Mouse (Mus musculus) forebrain, postnatal 0 days (tissue): ENCODE data around the gene Hist1h2ad. TPM values are rescaled to one million over a fixed set of nuclear protein-coding genes. Genes with fewer than 3 reads are reported as not detected.
"Not testable (repeated sequence)": the region's sequence is repeated elsewhere in the genome, so short reads cannot be mapped to it uniquely, and the experiment has no call there.

Experiments
- ATAC-seq: fragments of 200-750 bp; cut with Nextera tagmentation; 2 replicates; pipeline ENCODE4 v1.8.0; 2017; ENCODE audit warnings: mild to moderate bottlenecking, moderate library complexity
- DNase-seq: peaks from one replicate; pipeline ENCODE4 v3.0.0-alpha.2; 2015
- H3K27ac ChIP-seq: fragments of 300-500 bp; sonication (generic); 2 replicates; pipeline ENCODE4 v1.5.1; 2014; ENCODE audit warnings: low read depth, mild to moderate bottlenecking, antibody characterized with exemption, low read length, moderate library complexity, mixed read lengths
- H3K27me3 ChIP-seq: fragments of 300-500 bp; sonication (generic); 2 replicates; pipeline ENCODE4 v1.6.1; 2014; ENCODE audit warnings: mild to moderate bottlenecking, low read length, mixed read lengths; ENCODE audit not compliant: insufficient read depth
- H3K36me3 ChIP-seq: fragments of 300-500 bp; sonication (generic); 2 replicates; pipeline ENCODE4 v1.6.1; 2014; ENCODE audit warnings: mild to moderate bottlenecking, moderate library complexity; ENCODE audit not compliant: insufficient read depth
- H3K4me1 ChIP-seq: fragments of 300-500 bp; sonication (generic); 2 replicates; pipeline ENCODE4 v1.6.1; 2014; ENCODE audit warnings: antibody characterized with exemption; ENCODE audit not compliant: insufficient read depth
- H3K4me2 ChIP-seq: fragments of 300-500 bp; sonication (generic); 2 replicates; pipeline ENCODE4 v1.6.1; 2014; ENCODE audit warnings: low read depth, mild to moderate bottlenecking, moderate library complexity
- H3K4me3 ChIP-seq: fragments of 300-500 bp; sonication (generic); 2 replicates; pipeline ENCODE4 v1.5.1; 2014; ENCODE audit warnings: low read depth, low read length, mixed read lengths
- H3K9ac ChIP-seq: fragments of 300-500 bp; sonication (generic); 2 replicates; pipeline ENCODE4 v1.6.1; 2014; ENCODE audit warnings: mild to moderate bottlenecking
- H3K9me3 ChIP-seq: fragments of 300-500 bp; sonication (generic); 2 replicates; pipeline ENCODE4 v1.6.1; 2016; ENCODE audit warnings: low read length
- CTCF ChIP-seq: sonication (generic); IDR thresholded peaks from 2 replicates; pipeline ENCODE4 v1.5.1; 2016; ENCODE audit warnings: antibody characterized with exemption, control low read depth, low read depth
- whole genome bisulfite sequencing: fragments of 180-500 bp; shearing (Covaris S2); extraction: QIAGEN DNeasy Blood & Tissue Kit; methylation state at CpG from one replicate; pipeline ENCODE4 v1.1.7; 2014; 5-methylcytosine and 5-hydroxymethylcytosine counted together
- polyA plus RNA-seq: library from polyadenylated mRNA; unstranded; fragments of >200 nt; fragmentation: Nextera tagmentation; extraction: Ambion mirVana; gene quantifications from 2 replicates; pipeline ENCODE4 v1.2.1, GENCODE M21; 2015
- total RNA-seq: library from RNA; depleted of rRNA; stranded (reverse); fragments of >200 nt; gene quantifications from 2 replicates; pipeline ENCODE4 v1.2.3, GENCODE M21; 2014

Gene Hist1h2ad
- total and polyA plus RNA-seq, 2 experiments from 2014 or later = 204 TPM; not detected in 1

DNA sequence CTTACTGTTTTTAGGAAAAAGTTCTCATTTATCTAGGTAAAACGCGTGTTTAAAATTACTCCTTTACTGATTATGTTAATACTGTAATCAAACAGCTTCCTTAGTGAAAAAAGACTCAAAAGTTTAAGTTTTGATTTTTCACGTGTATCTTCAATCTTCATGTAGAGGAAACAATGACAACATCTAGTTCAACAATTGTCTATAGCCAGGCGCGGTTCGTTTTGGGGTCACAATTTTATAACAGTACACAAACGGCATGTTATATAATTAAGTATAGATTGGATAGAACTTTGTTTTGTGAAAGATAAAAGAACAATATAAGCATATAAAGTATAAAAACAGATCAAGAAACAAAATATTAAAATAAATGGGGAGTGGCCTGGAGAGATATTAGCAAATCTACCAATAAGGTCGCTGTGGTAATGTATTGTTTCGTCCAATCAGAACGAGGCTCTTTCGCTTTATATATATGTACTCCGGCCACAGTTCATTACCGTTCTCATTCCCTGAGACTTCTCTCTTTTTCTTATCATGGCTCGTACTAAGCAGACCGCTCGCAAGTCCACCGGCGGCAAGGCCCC lies 1.2 kb downstream of the Hist1h2ad start, which contains the start of gene Hist1h3d:
TSS of gene Hist1h3d (plus strand) at position 493 of the 581 bp plus-strand sequence.
- H3K27me3 ChIP-seq = no peaks in the 10 kb centered on the region
- no peak for TF ChIP-seq CTCF
- H3K4me2 ChIP-seq = peak within 1 kb of the TSS; percentile 67
- WGBS = under 1% methylated on average over 18 of the region's 18 CpGs
- H3K36me3 ChIP-seq = no peaks in the 10 kb centered on the region
- H3K9me3 ChIP-seq = no peaks in the 10 kb centered on the region
- ATAC-seq = peak; percentile 37
- peak within 1 kb of the TSS; percentile 50 for H3K9ac ChIP-seq
- H3K4me1 ChIP-seq = peaks cover 23% of the 10 kb centered on the region
- H3K4me3 ChIP-seq = peak within 1 kb of the TSS; percentile 38
- peak; percentile 87 for DNase-seq
- H3K27ac ChIP-seq = peak within 1 kb of the TSS; percentile 78

- not testable (repeated sequence) for DNase-seq, H3K27me3 ChIP-seq, H3K36me3 ChIP-seq, ATAC-seq, H3K9me3 ChIP-seq
- peak overlapping the region; percentile 75 for H3K27ac ChIP-seq
- peaks cover 22% of the 10 kb centered on the region for H3K4me1 ChIP-seq
- WGBS = under 1% methylated on average over 11 of the region's 40 CpGs
- H3K4me2 ChIP-seq = peak overlapping the region; percentile 67
- H3K9ac ChIP-seq = peak overlapping the region; percentile 50
- H3K4me3 ChIP-seq = peak overlapping the region; percentile 38
Observed at GRCm38 (mm10) chr13:23575864-23576313, 1.7 kb downstream of the Hist1h2ad start.

- TF ChIP-seq CTCF = no peak
- DNase-seq = no peak
Observed at GRCm38 (mm10) chr13:23576351-23576881, 2.2 kb downstream of the Hist1h2ad start.

GRCm38 (mm10) chr13:23576906-23577639 lies 2.9 kb downstream of the Hist1h2ad start:
- Histone ChIP-seq H3K9me3 (no peaks in the 10 kb centered on the region), H3K4me1 (peaks cover 24% of the 10 kb centered on the region), H3K4me3 (peak overlapping the region; percentile 38; the same call in 1 of the 2 replicates), H3K9ac (peak overlapping the region; percentile 50; the same call in 1 of the 2 replicates), H3K27ac (no peak overlapping the region), H3K36me3 (no peaks in the 10 kb centered on the region), H3K27me3 (no peaks in the 10 kb centered on the region), H3K4me2 (peak overlapping the region; percentile 67)
- WGBS = 32% methylated on average over 6 of the region's 6 CpGs
- no peak for TF ChIP-seq CTCF
- ATAC-seq = no peak
- DNase-seq = no peak

More at GRCm38 (mm10) chr13:23576351-23576881, 2.2 kb downstream of the Hist1h2ad start:
- Histone ChIP-seq H3K4me1 (peaks cover 22% of the 10 kb centered on the region), H3K36me3 (no peaks in the 10 kb centered on the region), H3K27ac (no peak overlapping the region), H3K4me3 (peak overlapping the region; percentile 38), H3K9me3 (no peaks in the 10 kb centered on the region), H3K27me3 (no peaks in the 10 kb centered on the region), H3K4me2 (peak overlapping the region; percentile 67), H3K9ac (peak overlapping the region; percentile 50)
- 5% methylated on average over 7 of the region's 7 CpGs for WGBS
- ATAC-seq = no peak

- Histone ChIP-seq H3K9ac (no peak overlapping the region), H3K36me3 (no peaks in the 10 kb centered on the region), H3K9me3 (no peaks in the 10 kb centered on the region), H3K27ac (no peak overlapping the region), H3K4me2 (no peak overlapping the region), H3K4me3 (no peak overlapping the region), H3K4me1 (peaks cover 17% of the 10 kb centered on the region; the same call in 1 of the 2 replicates), H3K27me3 (no peaks in the 10 kb centered on the region)
- ATAC-seq = no peak
- DNase-seq = no peak
- TF ChIP-seq CTCF = no peak
- WGBS = 83% methylated on average over 1 of the region's 1 CpGs
Observed at GRCm38 (mm10) chr13:23577835-23578234, 3.7 kb downstream of the Hist1h2ad start.

GRCm38 (mm10) chr13:23581408-23582218 lies 7.4 kb downstream of the Hist1h2ad start, which contains the start of gene Hist1h4d:
Hist1h4d (plus strand) TSS chr13:23581598.
- peak within 1 kb of the TSS; percentile 82 for H3K4me2 ChIP-seq
- H3K27me3 ChIP-seq = no peaks in the 10 kb centered on the region
- H3K9me3 ChIP-seq = no peaks in the 10 kb centered on the region
- peak; percentile 98 for DNase-seq
- H3K4me3 ChIP-seq = peak within 1 kb of the TSS; percentile 54
- peaks cover 13% of the 10 kb centered on the region; the same call in 1 of the 2 replicates for H3K4me1 ChIP-seq
- no peak for TF ChIP-seq CTCF
- peak within 1 kb of the TSS; percentile 74 for H3K27ac ChIP-seq
- no peaks in the 10 kb centered on the region for H3K36me3 ChIP-seq
- ATAC-seq = peak; percentile 88
- under 1% methylated on average over 43 of the region's 43 CpGs for WGBS
- H3K9ac ChIP-seq = peak within 1 kb of the TSS; percentile 60
